8 mouse cellular contexts compared by ENCODE assay signal in the genomic region with DNA sequence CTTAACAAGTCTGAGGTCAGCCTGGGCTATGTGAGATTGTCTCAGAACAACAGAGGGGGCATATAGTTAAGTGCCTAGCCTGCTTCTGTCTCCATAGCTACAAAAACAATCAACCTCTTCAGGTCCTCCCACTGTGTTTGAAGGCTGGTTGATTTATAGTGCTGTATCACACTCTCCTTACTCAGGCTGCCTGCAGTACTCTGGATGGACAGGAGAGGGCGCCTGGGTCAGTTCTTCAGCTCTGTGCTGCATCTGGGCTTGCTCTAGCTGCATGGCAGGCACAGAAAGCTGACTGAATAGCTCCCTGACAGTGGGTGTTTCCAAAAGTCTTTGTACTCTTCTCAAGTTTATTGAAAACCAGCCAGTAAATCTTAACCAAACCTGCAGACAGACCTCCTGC. TPM values are rescaled to one million over a fixed set of nuclear protein-coding genes. Genes with fewer than 3 reads are reported as not detected.
DNase-seq lines count a peak whose midpoint lies in the region; ATAC-seq lines count a peak whose summit lies in the region.

No protein-coding gene starts in this region.

- peak; percentile 93 for ATAC-seq in megakaryocyte progenitor cell, adult 5-6 weeks (replicated peaks; ENCODE audit: poor library complexity)

- DNase-seq in adipocyte (ENCODE audit: low spot score): peak; percentile 89
- DNase-seq in embryo, embryonic 10 days (ENCODE audit: low spot score): peak; percentile 90
- peak; percentile 93 for DNase-seq in gastrocnemius, postnatal 10 days
- DNase-seq in induced T-regulatory cell, adult 2 months (ENCODE audit: low read depth): peak; percentile 93
- DNase-seq in left cerebral cortex, adult 8-10 months (ENCODE audit: low spot score in 2 of 2): peak; percentile 73 to 87
- DNase-seq in right cerebral cortex, postnatal 14 days: peak; percentile 94
- DNase-seq in urinary bladder, postnatal 25 days (ENCODE audit: low spot score): peak; percentile 88

RNA-seq across cellular contexts. Expression of a gene that starts 11.3 kb away (rescaled TPM):
- total RNA-seq in gastrocnemius, postnatal 10 days (2021): 10 to 100 TPM; 36.9 to 37.8 TPM
- total RNA-seq in left cerebral cortex, adult 8-10 months (2022): 10 to 100 TPM; 40.2 to 46.7 (median 43.1) TPM
- total RNA-seq in megakaryocyte progenitor cell, adult 5-6 weeks (2015): 12.4 and 16.1 TPM in 2 replicates
- total RNA-seq in megakaryocyte progenitor cell, adult 5-6 weeks (2017): 19.9 and 25.0 TPM in 2 replicates

RNA-seq across cellular contexts. Expression of a gene that starts 27.1 kb away (rescaled TPM):
- 1 to 10 TPM; 2.3 to 3.4 TPM for total RNA-seq in gastrocnemius, postnatal 10 days (2021)
- 1 to 10 TPM; 2.2 to 2.7 (median 2.5) TPM for total RNA-seq in left cerebral cortex, adult 8-10 months (2022)
- 0.12 TPM in 1 of 2 replicates, not detected in the other for total RNA-seq in megakaryocyte progenitor cell, adult 5-6 weeks (2015)
- not detected in 2 replicates for total RNA-seq in megakaryocyte progenitor cell, adult 5-6 weeks (2017)

RNA-seq across cellular contexts. Expression of a gene that starts 32.2 kb away (rescaled TPM):
- 10 to 100 TPM; 35.7 to 53.5 TPM for total RNA-seq in gastrocnemius, postnatal 10 days (2021)
- total RNA-seq in left cerebral cortex, adult 8-10 months (2022): 10 to 100 TPM; 13.6 to 16.9 (median 15.6) TPM
- total RNA-seq in megakaryocyte progenitor cell, adult 5-6 weeks (2015): 46.7 and 49.6 TPM in 2 replicates
- total RNA-seq in megakaryocyte progenitor cell, adult 5-6 weeks (2017): 71.0 and 73.0 TPM in 2 replicates

RNA-seq across cellular contexts. Expression of a gene that starts 40.4 kb away (rescaled TPM):
- total RNA-seq in gastrocnemius, postnatal 10 days (2021): not detected
- under 1 TPM in 1 of 4 experiments, not detected in 3; 0.68 TPM for total RNA-seq in left cerebral cortex, adult 8-10 months (2022)
- 0.20 TPM in 1 of 2 replicates, not detected in the other for total RNA-seq in megakaryocyte progenitor cell, adult 5-6 weeks (2015)
- total RNA-seq in megakaryocyte progenitor cell, adult 5-6 weeks (2017): not detected in 2 replicates

RNA-seq across cellular contexts. Expression of a gene that starts 43.0 kb away (rescaled TPM):
- total RNA-seq in gastrocnemius, postnatal 10 days (2021): 100 to 1,000 TPM; 669 to 730 TPM
- 100 to 1,000 TPM; 108 to 133 (median 114) TPM for total RNA-seq in left cerebral cortex, adult 8-10 months (2022)
- not detected in 2 replicates for total RNA-seq in megakaryocyte progenitor cell, adult 5-6 weeks (2015)
- not detected in 2 replicates for total RNA-seq in megakaryocyte progenitor cell, adult 5-6 weeks (2017)

Comparison
In these comparisons a context has a peak if more than half of its experiments do, and no peak if none do; other contexts are left out.
1. Peak in every context shown above with its lines: DNase-seq and ATAC-seq.